Mouse (Mus musculus): ENCODE measurements at regions not wholly inside any gene's neighbourhood (a gene's known extent, or its start where the extent isn't known, plus 50 kb on each side); places are given as distances from the start of the nearest gene placed in this dataset.

DNA sequence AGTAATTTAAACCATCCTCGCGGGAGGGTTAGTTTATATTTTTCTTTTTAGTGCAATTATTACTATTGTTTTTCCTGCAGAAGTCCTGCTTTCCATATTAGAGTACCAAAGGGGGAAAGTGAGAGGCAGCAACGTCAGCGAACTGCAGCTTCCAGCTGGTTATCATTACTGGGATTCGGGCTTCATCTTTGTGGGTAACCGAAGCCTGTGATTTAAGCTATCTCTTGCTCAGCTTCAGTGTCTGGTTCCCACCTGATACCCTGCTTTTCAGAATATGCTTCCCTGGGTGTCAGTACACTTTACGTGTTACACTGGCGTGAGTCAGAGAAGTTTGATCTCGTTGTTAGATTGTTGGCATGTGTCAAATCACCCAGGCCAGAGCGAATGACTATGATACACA is 539.3 kb downstream of the Bnc2 start:
- Histone ChIP-seq H3K4me3 (ENCODE audit: low read depth, low read length) (no peak overlapping the region), H3K27ac (ENCODE audit: low read depth, low read length) (no peak overlapping the region), H3K27me3 (ENCODE audit: control insufficient read depth, insufficient read depth, low read length) (no peaks in the 10 kb centered on the region), H3K4me2 (no peak overlapping the region), H3K9me3 (replicated peaks; ENCODE audit: control insufficient read depth, low read length) (no peaks in the 10 kb centered on the region), H3K36me3 (ENCODE audit: control insufficient read depth, insufficient read depth, low read length) (no peaks in the 10 kb centered on the region), H3K9ac (ENCODE audit: low read depth, low read length) (no peak overlapping the region), H3K4me1 (ENCODE audit: control insufficient read depth, insufficient read depth, low read length) (no peaks in the 10 kb centered on the region)
- 77% methylated on average over 10 of the region's 10 CpGs for WGBS (ENCODE audit: insufficient replicate concordance)
- ATAC-seq (replicated peaks; ENCODE audit: insufficient number of reproducible peaks, low FRiP score, low TSS enrichment): no peak

DNA sequence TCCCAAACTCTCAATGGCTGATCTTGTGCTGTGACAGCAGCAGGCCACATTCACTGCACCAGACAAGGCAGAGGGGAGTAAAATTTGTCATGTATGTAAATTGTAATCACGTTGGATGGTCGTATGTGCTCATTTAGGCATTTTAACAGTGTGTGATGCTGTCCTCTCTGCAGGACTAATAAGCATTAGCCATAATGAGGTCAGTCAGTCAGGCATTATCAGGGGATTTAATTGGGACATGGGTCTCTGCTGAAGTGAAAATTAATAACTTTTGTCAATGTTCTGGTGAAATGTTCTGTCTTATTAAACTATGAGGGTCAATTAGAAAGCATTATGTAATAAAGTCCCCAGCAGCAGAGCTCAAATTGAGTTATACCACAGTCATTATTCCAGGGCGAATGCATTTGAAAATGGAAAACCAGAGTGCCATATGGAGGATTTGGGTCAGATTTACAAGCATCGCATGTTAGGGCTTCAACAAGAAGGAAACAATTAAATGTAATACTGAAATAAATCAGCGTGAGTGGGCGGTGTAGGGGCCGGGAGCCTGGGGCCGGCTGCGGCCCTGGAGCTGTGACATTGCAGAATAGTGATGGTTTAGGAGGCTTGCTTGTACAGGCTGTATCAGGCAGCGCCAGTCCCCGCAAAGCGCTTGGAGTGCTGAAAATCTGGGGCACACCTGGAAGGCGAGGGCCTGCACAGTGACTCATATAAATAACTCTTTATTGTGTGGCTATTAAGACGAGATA is 537.7 kb downstream of the Bnc2 start:
- no peak overlapping the region for H3K4me3 ChIP-seq (ENCODE audit: low read depth, low read length)
- H3K36me3 ChIP-seq (ENCODE audit: control insufficient read depth, insufficient read depth, low read length): no peaks in the 10 kb centered on the region
- no peaks in the 10 kb centered on the region for H3K9me3 ChIP-seq (replicated peaks; ENCODE audit: control insufficient read depth, low read length)
- no peak overlapping the region for H3K4me2 ChIP-seq
- whole genome bisulfite sequencing (ENCODE audit: insufficient replicate concordance): 81% methylated on average over 14 of the region's 14 CpGs
- no peak overlapping the region for H3K9ac ChIP-seq (ENCODE audit: low read depth, low read length)
- no peak for ATAC-seq (replicated peaks; ENCODE audit: insufficient number of reproducible peaks, low FRiP score, low TSS enrichment)
- H3K4me1 ChIP-seq (ENCODE audit: control insufficient read depth, insufficient read depth, low read length): no peaks in the 10 kb centered on the region
- H3K27me3 ChIP-seq (ENCODE audit: control insufficient read depth, insufficient read depth, low read length): no peaks in the 10 kb centered on the region
- no peak overlapping the region for H3K27ac ChIP-seq (ENCODE audit: low read depth, low read length)

DNA sequence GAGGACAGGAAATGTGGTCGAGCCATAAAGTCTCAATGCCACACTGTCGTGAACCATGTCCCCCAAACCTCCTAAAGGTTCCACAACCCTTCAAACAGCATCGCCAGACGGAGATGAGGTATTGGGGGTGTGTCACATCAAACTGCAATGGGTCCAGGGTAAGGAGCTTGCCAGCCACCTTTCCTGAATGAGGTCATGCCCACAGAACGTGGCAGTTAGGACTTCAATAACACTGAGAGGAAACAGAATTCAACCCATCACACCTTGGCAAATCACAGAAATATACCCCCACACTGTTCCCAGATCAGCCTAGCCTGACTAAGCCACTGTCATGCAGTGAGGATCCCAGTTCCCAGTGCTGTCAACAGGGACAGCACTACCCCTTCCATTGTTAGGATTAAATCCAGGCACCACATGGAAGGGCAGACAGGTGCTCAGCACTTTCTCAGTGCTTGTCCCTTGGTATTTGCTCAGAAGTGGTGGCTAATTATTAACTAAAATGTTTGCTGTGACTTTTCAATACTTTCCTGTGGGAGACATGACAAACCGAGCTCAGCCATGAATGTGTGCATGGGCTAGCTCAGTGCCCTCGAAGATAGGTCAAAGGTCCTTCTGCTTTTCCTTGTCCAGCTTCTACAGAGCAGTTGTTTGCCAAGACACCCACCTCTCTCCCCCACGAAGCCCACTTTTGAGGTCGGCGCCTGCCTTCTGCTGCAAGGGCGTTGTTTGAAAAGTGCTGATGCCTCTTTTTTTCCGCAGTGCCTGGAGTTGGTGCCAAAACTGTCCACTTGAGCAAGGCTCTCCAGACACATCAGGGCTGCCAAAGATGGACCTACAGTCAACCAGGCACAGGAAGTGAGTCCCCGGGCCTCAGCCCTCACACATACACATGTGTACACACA is 525.7 kb downstream of the Bnc2 start:
- Histone ChIP-seq H3K4me1 (ENCODE audit: control insufficient read depth, insufficient read depth, low read length) (no peaks in the 10 kb centered on the region; the same call in 1 of the 2 replicates), H3K9me3 (replicated peaks; ENCODE audit: control insufficient read depth, low read length) (no peaks in the 10 kb centered on the region), H3K27ac (ENCODE audit: low read depth, low read length) (no peak overlapping the region), H3K4me2 (no peak overlapping the region), H3K36me3 (ENCODE audit: control insufficient read depth, insufficient read depth, low read length) (no peaks in the 10 kb centered on the region), H3K9ac (ENCODE audit: low read depth, low read length) (no peak overlapping the region), H3K27me3 (ENCODE audit: control insufficient read depth, insufficient read depth, low read length) (0 out of 2 replicates have a peak, but pooled peaks cover 2% of the 10 kb centered on the region), H3K4me3 (ENCODE audit: low read depth, low read length) (no peak overlapping the region)
- no peak for ATAC-seq (replicated peaks; ENCODE audit: insufficient number of reproducible peaks, low FRiP score, low TSS enrichment)
- 75% methylated on average over 13 of the region's 13 CpGs for whole genome bisulfite sequencing (ENCODE audit: insufficient replicate concordance)

DNA sequence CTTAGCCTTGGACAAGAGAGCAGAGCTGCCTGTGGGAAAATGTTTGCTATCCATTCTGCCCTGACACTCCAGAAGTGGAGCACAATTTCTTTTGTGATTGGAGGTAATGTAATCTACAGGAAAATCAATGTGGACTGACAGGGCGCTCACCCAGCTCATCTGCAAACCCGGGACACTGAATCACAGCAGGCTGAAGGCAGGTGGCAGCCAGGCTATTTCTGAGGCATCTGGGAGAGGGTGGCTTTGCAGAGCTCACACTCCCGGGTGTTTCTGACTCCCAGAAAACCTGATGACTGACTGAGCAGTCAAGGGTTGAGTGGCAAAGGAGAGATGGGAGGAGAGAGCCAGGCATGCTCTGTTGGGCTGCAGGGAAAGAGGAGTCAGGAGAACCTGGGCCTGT is 524.4 kb downstream of the Bnc2 start:
- 31% methylated on average over 3 of the region's 3 CpGs for WGBS (ENCODE audit: insufficient replicate concordance)
- Histone ChIP-seq H3K4me1 (ENCODE audit: control insufficient read depth, insufficient read depth, low read length) (no peaks in the 10 kb centered on the region; the same call in 1 of the 2 replicates), H3K4me2 (no peak overlapping the region), H3K4me3 (ENCODE audit: low read depth, low read length) (no peak overlapping the region), H3K9ac (ENCODE audit: low read depth, low read length) (no peak overlapping the region), H3K27me3 (ENCODE audit: control insufficient read depth, insufficient read depth, low read length) (0 out of 2 replicates have a peak, but pooled peaks cover 2% of the 10 kb centered on the region), H3K36me3 (ENCODE audit: control insufficient read depth, insufficient read depth, low read length) (no peaks in the 10 kb centered on the region), H3K9me3 (replicated peaks; ENCODE audit: control insufficient read depth, low read length) (no peaks in the 10 kb centered on the region), H3K27ac (ENCODE audit: low read depth, low read length) (no peak overlapping the region)
- no peak for ATAC-seq (replicated peaks; ENCODE audit: insufficient number of reproducible peaks, low FRiP score, low TSS enrichment)

DNA sequence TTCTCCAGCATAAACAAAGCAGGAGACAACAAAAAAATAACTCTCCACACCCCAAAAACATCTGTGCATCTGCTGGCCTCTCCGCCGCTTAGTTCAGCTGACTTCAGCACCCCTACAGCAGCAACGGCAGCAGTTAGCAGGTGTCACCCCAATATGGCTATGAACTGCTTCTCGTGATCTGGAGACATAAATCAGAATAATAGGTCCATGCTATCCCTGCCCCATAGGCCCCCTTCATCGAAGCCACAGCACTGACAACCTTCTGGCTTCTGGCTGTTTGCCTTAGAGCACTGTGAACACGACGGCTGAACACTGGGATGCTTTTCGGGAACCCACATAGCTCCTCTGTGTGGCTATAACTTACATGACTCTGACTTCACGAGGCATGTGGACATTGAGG is 523.8 kb downstream of the Bnc2 start:
- no peak for ATAC-seq (replicated peaks; ENCODE audit: insufficient number of reproducible peaks, low FRiP score, low TSS enrichment)
- Histone ChIP-seq H3K4me1 (ENCODE audit: control insufficient read depth, insufficient read depth, low read length) (no peaks in the 10 kb centered on the region; the same call in 1 of the 2 replicates), H3K4me3 (ENCODE audit: low read depth, low read length) (no peak overlapping the region), H3K4me2 (no peak overlapping the region), H3K9me3 (replicated peaks; ENCODE audit: control insufficient read depth, low read length) (no peaks in the 10 kb centered on the region), H3K36me3 (ENCODE audit: control insufficient read depth, insufficient read depth, low read length) (no peaks in the 10 kb centered on the region), H3K27me3 (ENCODE audit: control insufficient read depth, insufficient read depth, low read length) (0 out of 2 replicates have a peak, but pooled peaks cover 2% of the 10 kb centered on the region), H3K9ac (ENCODE audit: low read depth, low read length) (no peak overlapping the region), H3K27ac (ENCODE audit: low read depth, low read length) (no peak overlapping the region)
- WGBS (ENCODE audit: insufficient replicate concordance): 75% methylated on average over 9 of the region's 9 CpGs

DNA sequence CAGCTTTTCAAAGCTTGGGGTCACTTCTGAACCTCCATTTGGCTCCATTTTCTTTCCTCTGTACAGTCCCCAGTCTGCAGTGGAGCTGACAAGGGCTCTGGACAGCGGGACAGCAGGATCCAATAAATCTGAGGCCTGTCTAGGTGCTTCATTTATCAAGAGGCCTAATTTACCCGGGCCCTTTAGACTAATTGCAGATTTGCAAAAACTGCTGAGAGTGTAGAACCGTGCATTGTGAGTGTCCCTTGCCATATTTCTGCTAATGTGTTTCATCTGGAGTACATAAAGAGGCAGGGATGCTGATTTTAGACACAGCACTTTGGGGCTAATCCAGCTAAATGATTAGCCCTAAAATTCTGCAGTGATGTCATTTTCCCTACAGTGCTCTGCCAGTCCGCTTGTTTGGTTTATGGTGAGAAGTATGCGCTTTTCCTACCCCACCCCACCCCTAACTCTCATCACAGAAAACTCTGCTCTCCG is 523.1 kb downstream of the Bnc2 start:
- no peaks in the 10 kb centered on the region; the same call in 1 of the 2 replicates for H3K4me1 ChIP-seq (ENCODE audit: control insufficient read depth, insufficient read depth, low read length)
- H3K9me3 ChIP-seq (replicated peaks; ENCODE audit: control insufficient read depth, low read length): no peaks in the 10 kb centered on the region
- H3K4me3 ChIP-seq (ENCODE audit: low read depth, low read length): no peak overlapping the region
- no peak overlapping the region for H3K9ac ChIP-seq (ENCODE audit: low read depth, low read length)
- no peaks in the 10 kb centered on the region for H3K36me3 ChIP-seq (ENCODE audit: control insufficient read depth, insufficient read depth, low read length)
- no peak overlapping the region for H3K27ac ChIP-seq (ENCODE audit: low read depth, low read length)
- 53% methylated on average over 6 of the region's 6 CpGs for WGBS (ENCODE audit: insufficient replicate concordance)
- no peak for ATAC-seq (replicated peaks; ENCODE audit: insufficient number of reproducible peaks, low FRiP score, low TSS enrichment)
- no peak overlapping the region for H3K4me2 ChIP-seq
- H3K27me3 ChIP-seq (ENCODE audit: control insufficient read depth, insufficient read depth, low read length): 0 out of 2 replicates have a peak, but pooled peaks cover 2% of the 10 kb centered on the region

DNA sequence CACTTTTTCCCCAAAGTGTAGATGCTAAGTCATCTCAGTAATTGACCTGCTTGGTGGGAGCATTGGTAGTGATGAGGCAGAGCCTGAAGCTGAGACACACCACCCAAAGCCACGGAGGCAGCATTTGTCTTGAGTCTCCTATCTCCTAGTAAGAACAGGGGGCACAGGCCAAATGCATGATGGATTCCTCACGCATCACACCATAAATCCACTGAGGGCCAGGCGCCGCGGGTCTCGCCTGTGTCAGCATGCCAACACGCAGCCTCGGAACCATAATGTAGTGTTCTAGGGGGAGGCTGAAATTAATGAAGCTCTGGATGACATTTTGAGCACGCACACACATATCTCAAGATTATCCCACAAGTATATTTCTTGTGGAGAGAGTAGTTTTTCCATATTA is 521.5 kb downstream of the Bnc2 start:
- Histone ChIP-seq H3K27ac (ENCODE audit: low read depth, low read length) (no peak overlapping the region), H3K4me1 (ENCODE audit: control insufficient read depth, insufficient read depth, low read length) (no peaks in the 10 kb centered on the region; the same call in 1 of the 2 replicates), H3K36me3 (ENCODE audit: control insufficient read depth, insufficient read depth, low read length) (no peaks in the 10 kb centered on the region), H3K4me2 (no peak overlapping the region), H3K27me3 (ENCODE audit: control insufficient read depth, insufficient read depth, low read length) (0 out of 2 replicates have a peak, but pooled peaks cover 2% of the 10 kb centered on the region), H3K4me3 (ENCODE audit: low read depth, low read length) (no peak overlapping the region), H3K9ac (ENCODE audit: low read depth, low read length) (no peak overlapping the region), H3K9me3 (replicated peaks; ENCODE audit: control insufficient read depth, low read length) (no peaks in the 10 kb centered on the region)
- no peak for ATAC-seq (replicated peaks; ENCODE audit: insufficient number of reproducible peaks, low FRiP score, low TSS enrichment)
- WGBS (ENCODE audit: insufficient replicate concordance): 89% methylated on average over 9 of the region's 9 CpGs

DNA sequence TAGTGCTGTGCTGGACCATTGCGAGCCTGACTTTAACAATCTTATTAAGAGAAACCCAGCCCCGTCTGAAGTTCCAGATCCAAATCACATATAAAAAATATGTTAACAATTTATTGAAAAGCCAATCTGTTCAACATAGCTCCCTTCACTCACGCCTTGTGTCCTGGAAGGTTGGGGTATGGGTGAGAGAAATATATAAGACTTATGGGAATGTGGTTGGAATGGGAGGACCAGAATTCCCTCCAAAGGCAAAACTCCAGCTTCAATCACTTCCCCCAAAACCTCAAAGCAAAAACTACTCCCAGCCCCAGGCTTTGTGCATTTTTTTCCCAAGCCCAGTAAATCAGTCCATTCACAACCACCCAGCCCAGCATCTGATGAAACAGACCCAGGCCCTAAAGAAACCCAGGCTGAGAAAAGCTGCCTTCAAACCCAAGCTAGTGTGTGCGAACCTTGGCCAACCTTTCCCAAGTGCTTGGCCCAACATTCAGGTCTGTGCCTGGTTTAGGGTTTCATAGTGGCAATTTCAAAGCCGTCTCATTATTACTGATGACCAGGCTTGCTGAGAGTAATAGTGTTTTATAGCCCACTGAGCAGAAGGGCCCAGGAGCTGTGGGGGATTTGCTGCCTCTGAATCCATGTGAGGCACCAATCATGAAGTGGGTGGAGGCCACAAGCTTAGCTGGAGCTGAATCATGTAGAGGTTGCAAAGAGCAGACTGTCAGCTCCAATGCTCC is 517.0 kb downstream of the Bnc2 start:
- H3K9ac ChIP-seq (ENCODE audit: low read depth, low read length): no peak overlapping the region
- H3K4me2 ChIP-seq: no peak overlapping the region
- no peak for ATAC-seq (replicated peaks; ENCODE audit: insufficient number of reproducible peaks, low FRiP score, low TSS enrichment)
- 84% methylated on average over 5 of the region's 5 CpGs for whole genome bisulfite sequencing (ENCODE audit: insufficient replicate concordance)
- no peak overlapping the region for H3K27ac ChIP-seq (ENCODE audit: low read depth, low read length)
- no peak overlapping the region for H3K4me3 ChIP-seq (ENCODE audit: low read depth, low read length)
- no peaks in the 10 kb centered on the region for H3K9me3 ChIP-seq (replicated peaks; ENCODE audit: control insufficient read depth, low read length)
- H3K27me3 ChIP-seq (ENCODE audit: control insufficient read depth, insufficient read depth, low read length): 0 out of 2 replicates have a peak, but pooled peaks cover 2% of the 10 kb centered on the region
- H3K4me1 ChIP-seq (ENCODE audit: control insufficient read depth, insufficient read depth, low read length): no peaks in the 10 kb centered on the region
- H3K36me3 ChIP-seq (ENCODE audit: control insufficient read depth, insufficient read depth, low read length): no peaks in the 10 kb centered on the region
